Mouse (Mus musculus) thymus, postnatal 25 days (tissue): ENCODE measurements at regions not wholly inside any gene's neighbourhood (a gene's known extent, or its start where the extent isn't known, plus 50 kb on each side); places are given as distances from the start of the nearest gene placed in this dataset.

ENCODE experiments used
- DNase-seq: peaks from one replicate; pipeline ENCODE4 v3.0.0; 2022

DNA sequence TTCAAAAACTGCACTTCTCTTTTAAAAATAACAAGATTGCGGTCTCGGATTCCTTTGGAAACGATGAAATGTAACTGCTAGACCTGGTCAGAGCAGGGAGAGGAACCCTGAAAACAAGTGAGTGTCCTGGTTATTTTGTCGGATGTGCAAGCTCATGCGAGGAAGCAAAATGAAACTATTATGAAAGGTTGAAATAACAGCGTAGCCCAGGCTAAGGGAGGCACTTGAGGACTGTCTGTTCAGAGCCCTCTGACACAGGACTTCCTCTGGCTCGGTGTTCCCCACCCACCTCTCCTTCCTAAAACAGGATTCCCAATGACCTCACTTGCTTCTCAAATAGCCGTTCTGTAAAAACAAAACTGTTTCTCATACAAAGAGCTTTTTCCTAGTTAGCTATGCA, 51.3 kb upstream of the S1pr1 start:
- no peak for DNase-seq

DNA sequence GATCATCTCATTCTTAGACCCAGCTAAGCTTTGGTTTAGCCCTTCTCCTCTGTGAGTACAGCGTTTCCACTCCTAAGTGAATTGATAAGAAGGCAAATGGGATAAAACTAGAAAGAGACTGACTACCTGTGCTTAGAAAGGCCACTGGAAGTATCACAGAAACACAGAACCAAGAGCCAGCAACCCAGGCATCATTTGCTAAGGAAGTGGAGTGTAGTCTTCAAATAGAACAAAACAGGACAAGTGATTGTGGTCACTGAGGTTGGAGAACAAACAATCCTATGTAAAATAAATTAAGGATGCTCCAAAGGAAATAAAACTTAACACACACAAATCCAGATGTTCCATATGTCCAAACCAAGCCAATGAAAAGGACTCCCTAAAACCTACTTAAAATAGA, 53.4 kb upstream of the S1pr1 start:
- no peak for DNase-seq

DNA sequence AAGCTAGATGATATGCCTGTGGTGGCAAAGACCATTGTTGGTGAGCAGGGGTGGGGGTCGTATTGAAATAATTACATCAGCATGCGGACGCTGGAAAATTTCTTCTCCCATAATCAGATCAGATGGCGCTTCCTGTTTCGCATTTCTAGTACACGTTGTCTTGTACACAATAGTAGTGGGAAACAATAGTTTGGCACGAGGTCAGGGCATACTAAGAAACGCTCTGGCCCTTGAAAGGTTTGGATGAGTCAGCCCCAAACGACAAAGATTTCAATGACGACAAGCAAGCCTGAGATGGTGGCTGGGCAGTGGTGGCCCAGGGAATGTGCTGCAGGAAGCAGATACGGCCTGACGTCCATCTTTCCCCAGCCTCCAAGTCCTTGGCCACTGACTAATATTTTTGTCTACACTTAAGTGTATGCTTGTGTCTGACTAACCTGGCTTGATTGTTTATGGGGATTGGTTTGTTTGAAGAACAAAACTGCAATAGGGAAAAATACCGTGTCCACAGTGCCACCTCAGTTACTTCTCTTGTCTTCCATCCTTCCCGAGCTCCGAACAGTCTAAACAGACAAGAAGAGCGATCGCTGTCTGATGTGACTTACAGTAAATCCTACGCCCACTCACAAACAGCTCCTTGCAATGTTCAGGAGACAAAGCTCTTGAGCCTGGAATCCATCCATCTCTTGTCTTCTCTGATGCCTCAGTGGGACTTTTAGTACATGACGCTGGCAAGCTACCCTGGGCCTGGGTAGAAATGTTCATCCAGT, 54.1 kb upstream of the S1pr1 start:
- no peak for DNase-seq

DNA sequence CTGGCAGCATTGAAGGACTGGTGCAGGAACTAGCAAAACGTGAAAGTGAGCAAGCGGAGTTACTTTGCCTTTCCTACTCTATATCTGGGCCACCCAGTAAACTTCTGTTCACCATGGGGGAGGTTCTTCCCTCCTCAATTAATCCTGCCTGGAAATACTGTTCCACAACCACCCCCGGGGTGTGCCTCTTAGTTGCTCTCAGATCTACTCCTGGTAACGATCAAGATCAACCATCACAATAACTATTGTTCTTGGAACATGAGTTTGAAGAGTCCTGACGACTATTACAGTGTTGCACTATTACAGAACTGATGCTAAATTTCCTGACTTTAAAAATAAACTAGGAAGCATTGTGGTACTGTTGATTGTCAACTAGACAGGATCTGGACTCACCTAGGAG, 57.8 kb upstream of the S1pr1 start:
- DNase-seq = no peak

DNA sequence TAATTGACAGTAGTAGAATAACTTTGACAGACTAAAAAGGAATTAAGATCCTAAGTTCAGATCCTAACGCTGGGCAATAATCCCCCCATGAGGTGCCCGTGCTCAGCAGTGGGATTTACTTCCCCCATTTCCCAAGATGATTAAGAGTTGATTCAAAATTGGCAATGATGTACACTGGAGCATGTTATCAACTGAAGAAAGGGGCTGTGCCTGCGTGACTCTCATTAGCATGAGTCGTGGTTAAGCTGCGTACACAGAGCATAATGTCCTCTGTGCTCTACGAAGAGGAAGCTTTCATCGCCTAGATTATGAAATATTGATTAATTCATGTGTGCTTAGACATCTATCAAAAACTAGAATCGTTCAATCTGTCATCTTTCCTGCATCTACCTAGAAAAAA, 59.4 kb upstream of the S1pr1 start:
- DNase-seq = no peak

DNA sequence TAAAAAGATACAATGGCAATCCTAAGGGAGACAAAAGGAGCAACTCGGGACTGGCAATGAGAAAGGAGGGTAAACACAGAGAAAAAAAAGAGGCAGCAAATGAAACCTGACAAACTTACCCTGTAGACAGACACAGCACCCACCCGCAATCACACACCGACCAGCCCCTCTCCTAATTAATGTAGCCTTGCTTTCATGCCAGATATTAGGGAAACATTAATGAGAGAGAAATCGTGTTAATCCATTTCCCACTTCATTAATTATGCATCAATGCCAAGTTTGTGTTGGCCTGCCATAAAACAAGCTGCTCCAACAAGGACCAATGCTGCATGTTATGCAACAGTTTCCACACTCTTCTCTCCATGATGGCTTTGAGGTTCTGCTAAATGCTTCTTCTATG, 59.9 kb upstream of the S1pr1 start:
- DNase-seq = no peak

DNA sequence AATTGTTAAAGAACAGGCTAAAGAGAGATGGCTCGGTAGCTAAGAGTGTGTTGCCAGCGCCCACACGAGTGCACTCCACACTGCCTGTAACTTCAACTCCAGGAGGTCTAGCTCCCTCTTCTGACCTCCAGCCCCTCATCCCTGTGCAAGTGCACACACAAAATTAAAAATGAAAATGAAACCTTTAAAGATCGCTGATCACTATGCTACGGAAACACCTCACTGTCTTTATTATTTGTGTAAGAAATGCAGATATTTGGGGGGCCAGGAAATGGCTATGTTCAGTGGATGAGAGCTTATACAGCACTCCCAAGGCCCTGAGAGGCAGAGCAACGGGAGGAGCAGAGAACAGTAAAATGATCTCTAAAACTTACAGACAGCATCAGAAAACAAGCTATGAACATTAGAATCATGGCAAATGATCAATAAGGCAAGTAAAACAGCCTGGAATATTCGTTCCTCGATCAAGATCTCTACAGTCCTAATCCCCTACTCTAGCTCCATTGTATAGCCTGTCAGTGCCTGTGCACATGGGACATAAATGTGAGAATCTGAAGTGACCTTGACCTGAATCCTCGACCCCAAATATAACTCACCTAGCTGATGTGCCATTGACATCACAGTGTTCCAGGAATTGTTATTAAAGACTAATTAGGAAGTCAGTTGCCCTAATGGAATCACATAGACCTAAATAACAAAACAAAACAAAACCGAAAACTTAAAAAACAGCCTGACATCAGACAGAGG, 64.4 kb upstream of the S1pr1 start:
- no peak for DNase-seq

DNA sequence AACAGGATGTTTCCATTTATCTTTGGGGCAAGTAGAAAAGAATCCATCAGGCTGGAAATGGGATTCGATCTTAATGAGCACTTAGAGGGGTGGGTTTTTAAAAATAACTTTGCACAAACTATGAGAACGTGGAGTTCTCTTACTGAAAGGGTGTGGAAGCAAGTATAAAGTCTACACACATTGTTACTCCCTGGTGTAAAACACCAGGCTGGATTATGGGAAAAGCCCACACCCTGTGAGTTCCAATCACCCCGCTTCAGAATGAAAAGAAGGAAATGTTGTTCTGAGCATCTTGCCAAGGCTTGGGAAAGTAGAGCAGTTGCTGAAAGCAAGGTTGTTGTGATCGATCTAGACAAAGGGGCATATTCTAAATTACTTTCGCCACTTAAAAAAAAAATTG, 65.0 kb upstream of the S1pr1 start:
- DNase-seq = no peak

DNA sequence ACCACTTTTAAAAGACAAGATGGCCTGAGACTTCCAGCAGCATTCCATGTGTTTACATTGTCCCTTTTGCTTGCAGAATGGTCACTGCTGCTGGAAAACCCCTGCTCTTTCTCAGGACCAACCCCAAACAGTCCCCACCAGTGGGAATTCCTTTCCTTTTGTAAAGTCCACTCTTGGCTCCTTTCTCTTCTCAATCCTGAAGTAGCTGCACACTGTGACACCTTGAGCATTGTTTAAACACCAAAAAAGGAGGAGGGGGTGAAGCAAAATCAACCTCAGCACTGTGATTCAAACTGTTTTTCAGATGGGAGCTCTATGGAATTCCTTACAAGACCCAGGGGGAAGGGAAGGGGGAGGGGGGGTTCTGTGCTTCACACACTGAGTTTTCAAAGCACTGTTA, 67.9 kb upstream of the S1pr1 start:
- DNase-seq = no peak

DNA sequence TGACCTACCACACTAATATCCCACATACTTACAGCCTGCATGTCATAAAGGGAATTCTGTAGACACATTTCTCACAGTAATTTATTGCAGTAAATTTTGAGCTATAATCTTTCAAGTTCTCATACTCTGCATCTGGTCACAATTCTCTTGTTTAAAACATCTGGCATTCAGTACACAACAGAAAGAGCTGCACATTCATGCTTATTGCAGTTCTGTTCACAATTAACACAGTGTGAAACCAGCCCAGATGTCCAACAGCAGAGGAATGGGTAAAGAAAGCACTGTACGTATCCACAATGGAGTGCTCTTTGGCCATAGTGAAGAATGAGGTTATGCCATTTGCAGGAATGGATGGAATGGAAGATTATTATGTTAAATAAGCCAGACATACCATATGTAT, 72.5 kb upstream of the S1pr1 start:
- DNase-seq = no peak

DNA sequence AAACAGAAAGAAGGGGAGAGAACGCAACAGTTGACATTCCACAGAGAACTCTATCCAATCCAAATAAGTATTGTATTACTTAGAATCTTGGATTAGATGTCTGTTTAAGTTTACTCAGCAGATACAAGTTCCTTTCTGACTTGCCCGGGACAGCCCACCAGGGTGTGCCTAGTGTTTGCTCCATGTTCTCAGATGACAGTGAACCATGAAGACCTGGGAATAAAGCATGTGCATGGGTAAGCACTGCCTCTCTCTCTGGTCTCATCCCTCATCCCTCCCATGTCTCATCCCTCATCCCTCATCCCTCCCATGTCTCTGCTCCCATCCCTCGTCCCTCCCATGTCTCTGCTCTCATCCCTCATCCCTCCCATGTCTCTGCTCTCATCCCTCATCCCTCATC, 73.7 kb upstream of the S1pr1 start:
- no peak for DNase-seq

DNA sequence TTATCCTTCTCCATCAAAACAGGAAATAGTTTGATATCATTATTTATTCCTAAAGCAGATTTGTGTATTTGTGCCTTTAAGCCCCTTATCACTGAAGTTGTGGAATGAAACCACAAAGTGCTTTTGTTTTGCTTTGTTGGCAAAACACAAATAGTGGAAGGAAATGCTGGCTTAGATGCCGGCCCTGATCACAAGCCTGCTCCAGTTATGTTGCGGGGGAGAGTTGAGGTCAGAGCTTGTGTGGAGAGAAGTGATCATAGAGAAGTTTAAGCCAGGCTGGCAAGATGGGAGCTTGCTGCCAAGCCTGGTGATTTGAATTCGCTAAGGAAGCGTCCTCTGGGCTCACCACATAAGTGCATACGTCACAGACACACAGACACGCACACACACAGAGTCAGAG, 74.2 kb upstream of the S1pr1 start:
- DNase-seq = no peak

DNA sequence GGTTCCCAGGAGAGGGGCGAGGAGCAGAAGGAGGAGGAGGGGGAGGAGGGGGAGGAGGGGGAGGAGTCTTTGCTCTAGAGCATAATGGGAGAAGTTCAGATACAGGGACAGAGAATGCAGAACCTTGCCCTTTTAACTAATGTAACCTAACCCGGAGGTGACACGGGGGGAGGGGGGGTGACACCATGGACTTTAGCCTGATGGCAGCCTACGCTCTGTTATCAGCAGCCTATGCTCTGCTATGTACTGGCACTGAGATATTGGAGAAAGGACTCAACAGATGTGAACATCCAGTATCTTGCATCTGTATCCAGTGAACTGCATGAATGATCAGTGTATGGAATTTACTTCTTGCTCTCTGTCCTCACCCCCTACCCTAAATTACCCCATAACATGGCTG, 77.7 kb upstream of the S1pr1 start:
- no peak for DNase-seq

DNA sequence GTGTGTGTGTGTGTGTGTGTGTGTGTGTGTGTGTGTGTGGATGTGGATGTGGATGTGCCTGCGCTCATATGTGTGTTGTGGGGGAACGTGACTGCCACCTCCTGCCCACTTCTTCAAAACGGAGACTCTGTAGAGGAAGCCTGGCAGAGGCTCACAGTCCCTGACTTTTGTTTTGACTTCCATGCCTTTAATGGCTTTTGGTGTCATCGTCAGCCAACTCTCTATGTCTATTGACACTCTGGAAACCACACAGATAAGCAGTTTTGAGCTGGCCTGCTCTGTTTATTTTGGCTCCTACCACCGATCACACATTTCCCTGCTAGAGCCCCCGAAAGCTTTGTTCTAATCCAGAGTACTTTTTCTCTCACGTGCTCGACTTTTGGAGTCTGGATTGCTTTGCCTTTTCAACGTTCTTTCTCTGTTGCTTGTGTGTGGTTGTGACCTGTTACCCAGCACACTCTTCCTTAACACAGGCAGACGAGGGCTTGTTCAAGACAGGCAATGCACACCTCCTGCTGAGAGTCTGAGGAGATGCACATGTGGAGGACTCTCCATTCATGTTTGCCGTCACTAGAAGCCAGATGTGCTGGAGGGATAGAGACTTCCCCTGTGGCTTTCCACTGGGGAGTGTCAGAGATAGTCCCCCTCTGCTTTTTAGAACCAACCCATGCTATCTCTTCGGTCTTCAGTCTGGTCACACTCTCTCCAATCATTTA, 78.6 kb upstream of the S1pr1 start:
- peak; percentile 35 for DNase-seq

DNA sequence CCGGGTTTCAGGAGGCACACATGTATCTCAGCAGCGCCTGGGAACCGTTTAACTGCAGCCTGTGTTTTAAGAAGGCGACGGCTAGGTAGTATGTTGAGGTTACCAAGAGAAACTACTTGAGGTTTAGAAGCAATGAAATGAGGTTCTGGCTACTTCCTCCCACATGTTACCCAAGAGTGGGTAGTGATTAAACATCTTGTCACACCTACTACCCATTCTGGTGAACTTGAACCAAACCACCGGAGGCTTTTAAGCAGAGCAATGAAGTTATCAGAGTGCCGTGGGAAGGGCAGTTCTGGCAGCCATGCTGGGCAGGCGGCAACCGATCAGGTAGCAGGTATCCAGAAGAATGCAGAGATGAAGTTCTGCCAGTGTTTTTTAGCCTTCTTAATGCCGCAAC, 84.5 kb upstream of the S1pr1 start:
- no peak for DNase-seq

DNA sequence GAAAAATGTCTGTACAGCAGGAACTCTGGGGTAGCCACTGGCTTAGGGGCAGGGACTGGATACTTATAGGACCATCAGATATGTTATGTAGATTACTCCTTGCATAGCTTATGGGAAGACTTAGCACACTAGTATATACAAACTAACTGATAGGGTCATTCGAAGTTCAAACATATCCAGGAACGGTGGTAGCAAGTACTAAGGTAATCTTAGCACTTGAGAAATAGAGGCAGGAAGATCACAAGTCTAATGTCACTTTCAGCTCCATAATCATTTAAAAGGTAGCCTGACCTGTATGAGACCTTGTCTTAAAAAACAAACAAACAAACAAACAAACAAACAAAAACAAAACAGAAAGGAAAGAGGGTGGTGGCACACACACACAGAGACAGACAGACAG, 85.1 kb upstream of the S1pr1 start:
- DNase-seq = no peak

DNA sequence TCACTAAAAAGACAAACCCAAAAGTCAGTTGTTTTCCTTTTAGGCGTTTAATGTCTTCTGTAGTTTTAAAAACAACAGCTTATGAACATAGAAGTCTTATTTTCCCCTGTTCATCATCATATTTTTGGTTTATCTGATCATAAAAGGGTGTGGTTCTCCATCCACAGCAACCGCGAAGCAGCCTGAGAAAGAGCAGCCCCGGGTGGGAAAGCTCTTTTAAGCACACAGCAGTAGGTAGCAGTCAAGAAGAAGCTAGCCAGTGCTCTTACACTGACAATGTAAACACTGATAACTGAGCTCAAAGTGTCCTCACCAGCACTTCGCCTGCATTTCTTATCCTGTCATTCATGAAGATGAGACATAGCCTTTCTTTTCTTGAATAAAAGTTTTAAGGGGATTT, 86.0 kb upstream of the S1pr1 start:
- DNase-seq = no peak

DNA sequence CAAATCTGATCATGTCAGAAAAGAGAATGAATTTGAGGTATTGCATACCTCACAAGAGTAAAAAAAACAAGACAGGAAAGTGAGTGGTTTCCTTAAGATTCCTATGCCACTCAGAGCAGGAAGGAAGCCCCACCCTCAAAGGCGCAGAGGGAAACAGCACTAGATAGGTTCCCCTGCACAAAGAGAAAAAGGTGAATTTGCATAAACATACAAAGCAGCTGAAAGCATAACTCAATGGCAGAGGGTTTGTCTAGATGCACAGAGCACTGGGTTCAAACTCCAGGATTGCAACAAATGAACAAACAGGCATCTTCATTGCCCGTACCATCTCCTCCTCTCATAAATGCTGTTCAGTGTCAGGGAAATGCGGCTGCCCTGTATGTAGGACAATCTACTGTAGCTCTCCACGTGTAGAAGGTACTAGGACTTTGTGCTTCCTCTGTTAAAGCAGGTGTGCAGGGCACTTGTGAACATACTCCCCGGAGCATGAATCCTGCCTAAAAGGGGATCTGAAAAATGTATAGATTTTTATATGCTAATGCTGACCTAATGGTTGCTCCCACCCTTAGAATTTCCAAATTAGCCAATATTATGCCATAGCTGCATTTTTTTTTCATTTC, 85.9 kb upstream of the Dph5 start:
- DNase-seq = peak; percentile 36

DNA sequence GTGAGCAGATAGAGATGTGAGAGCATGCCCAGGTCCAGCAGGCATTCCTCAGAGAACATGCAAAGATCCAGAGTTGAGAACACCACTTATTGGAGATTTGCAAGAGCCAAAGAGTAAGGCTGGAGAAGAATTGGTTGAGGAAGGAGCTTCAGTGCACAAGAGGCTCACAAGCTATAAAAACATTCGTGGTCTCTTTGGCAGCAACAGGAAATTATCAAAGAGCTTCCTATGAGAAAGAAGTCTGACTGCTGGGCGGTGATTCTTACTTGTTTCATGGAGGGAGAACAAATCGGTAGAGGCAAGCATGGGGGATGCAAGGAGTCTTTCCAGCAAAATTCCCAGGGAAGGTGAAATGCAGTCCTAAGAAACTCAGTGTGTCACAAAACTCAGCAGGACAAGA, 83.0 kb upstream of the Dph5 start:
- DNase-seq = no peak

DNA sequence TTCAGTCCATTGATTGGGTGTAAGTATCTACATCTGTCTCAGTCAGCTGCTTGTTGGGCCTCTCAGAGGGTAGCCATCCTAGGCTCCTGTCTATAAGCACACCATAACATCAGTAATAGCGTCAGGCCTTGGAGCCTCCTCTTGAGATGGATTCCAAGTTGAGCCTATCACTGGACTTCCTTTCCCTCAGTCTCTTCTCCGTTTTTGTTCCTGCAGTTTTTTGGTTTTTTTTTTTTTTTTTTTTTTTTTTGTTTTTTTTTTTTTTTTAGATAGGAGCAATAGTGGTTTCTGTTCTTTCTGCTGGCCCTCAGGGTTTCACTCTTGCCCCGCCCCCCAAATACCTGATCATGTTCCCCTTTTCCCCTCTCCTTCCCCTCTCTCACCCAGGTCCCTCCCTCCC, 80.6 kb upstream of the Dph5 start:
- DNase-seq = no peak

DNA sequence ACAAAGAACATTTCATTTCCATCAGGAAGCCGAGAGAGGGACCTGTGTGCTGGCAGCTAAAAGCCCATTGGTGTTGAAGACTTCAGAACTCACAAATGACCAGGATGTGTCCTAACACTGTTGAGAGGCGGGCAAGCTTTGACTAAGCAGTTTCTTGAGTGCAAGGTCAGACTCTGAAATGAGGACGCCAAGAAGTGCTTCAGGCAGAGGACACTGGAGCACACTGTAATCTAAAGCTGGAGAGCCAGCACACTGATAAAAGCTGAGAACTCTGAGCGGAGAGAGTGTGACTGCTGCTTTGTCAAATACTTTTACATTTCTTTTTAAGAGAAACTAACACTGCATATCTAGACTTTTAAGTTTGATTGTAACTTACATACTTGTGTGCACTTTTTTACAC, 72.5 kb upstream of the Dph5 start:
- DNase-seq = peak; percentile 28

DNA sequence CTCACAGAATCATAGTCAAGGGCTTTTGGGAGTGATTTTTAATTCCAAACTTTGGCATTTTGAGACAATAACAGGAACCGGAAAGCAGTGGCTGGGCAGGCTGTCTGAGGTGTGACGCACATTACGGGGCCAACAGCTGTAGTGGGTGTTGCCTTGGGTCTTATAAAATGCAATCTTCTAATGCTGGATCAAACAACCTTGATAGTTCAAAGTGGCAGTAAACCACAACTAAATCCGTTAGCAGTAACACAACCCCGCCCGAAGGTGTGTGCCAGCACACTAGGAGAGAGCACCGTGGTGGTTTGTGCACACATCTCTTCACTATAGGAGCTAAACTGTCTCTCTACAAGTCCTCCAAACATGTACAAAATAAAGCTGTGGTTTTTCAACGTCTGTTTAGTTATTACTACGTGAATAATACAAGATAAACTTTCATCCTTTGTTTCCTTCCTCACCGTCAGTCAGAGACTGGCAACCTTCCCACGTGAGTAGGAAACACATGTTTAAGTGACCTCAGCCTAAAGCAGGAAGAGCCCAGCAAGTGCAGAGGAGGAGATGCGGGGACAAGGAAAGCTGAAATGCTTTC, 72.0 kb upstream of the Dph5 start:
- DNase-seq = peak; percentile 68
